Mouse (Mus musculus): ENCODE measurements at regions not wholly inside any gene's neighbourhood (a gene's known extent, or its start where the extent isn't known, plus 50 kb on each side); places are given as distances from the start of the nearest gene placed in this dataset.
"Not testable (repeated sequence)": the region's sequence is repeated elsewhere in the genome, so short reads cannot be mapped to it uniquely, and the experiment has no call there.

DNA sequence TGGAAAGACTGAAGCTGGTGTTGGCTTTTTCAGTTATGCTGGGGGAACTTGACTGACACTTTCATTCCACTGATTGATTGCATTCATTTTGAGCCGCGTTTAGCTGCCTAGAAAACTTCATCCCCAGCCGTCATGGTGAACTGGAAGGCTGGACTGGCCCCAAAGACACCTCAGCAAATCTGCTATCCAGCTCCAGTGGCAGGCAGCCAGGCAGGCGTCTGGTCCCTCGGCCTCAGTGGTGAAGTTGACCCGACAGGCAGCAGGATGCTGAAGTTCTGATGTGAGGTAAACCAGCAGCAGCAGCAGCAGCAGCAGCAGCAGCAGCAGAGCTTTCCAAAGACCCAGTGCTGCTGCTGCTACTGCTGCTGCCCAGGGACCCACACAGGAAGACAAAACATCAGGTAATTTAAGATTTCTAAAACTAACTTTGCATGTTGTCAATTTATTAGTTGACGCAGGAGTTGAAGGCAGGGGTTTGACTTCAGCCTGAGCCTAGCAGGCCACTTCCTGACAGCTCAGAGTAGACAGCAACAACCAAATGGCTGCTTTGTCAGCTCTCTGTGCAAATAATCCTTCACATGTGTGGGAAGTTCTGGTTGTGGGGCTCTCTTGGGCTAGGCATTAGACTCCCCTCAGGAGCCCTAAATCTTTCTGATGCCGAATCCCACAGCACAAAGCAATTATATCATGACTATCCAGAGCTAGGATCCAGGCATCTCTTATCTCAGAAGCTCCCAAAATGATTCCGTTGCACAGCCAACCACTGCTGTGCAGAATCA is 200.4 kb upstream of the Nhs start:
- no peak overlapping the region for H3K4me3 ChIP-seq
- DNase-seq, result peak; percentile 51
- H3K27ac ChIP-seq, result no peak overlapping the region
- intact Hi-C loops (cut with DNase I), result no loop called here
- TF ChIP-seq CTCF (IDR thresholded peaks at IDR 0.05), result no peak

DNA sequence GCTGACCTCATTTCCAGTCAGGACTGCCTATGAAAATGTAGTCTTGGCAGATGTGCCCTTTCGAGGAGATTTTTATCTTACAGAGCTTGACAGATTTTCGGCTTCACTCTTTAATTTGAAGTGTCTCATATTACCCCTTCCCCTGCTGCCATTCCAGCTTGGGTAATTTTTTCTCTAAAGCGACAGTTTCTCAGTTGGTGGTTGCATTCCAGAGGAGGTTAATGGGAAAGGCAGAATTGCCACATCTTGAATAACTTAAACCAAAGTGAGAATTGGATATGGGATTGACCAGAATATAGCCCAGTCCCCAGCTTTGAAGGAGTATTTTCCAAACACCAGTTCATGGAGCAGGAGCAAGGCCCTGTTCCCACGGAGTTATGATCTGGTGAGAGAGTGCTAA is 188.8 kb upstream of the Nhs start:
- Histone ChIP-seq H3K27ac (no peak overlapping the region), H3K4me3 (no peak overlapping the region)
- DNase-seq, result no peak
- intact Hi-C loops (cut with DNase I), result no loop called here
- no peak for TF ChIP-seq CTCF (IDR thresholded peaks at IDR 0.05)

DNA sequence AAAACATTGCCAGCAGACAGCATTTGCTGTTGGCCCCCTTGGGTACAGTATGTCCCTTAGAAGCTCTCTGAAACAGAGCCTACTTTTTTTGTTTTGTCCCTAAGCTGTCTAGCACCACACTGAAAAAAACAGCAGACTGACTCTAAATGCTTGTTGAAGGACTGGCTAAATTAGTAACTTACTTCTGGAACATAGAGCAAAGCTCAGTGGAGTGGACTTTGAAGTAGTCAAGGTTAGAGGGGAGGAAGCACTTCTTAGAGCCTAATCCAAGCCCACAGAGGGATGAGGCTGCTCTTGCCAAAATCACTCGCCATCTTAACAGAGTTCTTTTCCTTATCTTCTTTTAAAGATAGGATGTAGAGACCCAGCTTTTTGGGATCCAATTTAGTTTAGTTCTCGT is 188.4 kb upstream of the Nhs start:
- intact Hi-C loops (cut with DNase I), result no loop called here
- Histone ChIP-seq H3K4me3 (no peak overlapping the region), H3K27ac (no peak overlapping the region)
- DNase-seq, result no peak
- no peak for TF ChIP-seq CTCF (IDR thresholded peaks at IDR 0.05)

DNA sequence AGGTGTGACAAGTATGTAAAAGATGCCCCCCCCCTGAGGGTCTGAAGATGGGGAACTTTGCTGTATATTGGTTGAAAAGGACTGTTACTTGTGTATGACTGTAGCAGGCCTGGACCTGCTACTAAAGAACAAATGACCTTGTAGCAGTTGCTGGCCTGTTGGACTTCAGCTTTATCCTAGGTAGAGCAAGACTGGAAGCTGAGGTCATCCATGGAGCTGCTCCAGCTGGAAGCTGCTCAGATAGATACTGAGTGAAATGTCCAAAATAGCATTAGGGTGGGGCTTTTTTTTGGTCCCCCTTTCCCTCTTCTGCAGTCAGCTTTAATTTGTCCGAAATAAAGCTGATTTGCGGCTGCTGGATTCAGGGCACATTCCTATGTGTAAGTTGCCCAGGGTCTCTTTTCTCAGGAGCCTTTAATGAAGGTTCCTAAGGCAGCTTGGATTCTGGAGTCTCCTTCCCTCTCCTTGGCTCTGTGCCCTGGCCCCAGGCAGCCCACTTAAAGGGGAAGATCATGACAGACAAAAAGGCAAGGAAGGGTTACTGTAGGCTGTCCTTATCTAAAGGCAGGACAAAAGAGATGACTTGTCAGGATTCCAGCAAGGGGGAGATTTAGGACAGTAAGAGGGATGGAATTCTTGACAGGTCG is 186.1 kb upstream of the Nhs start:
- DNase-seq, result peak; percentile 15
- no peak overlapping the region for H3K4me3 ChIP-seq
- H3K27ac ChIP-seq, result no peak overlapping the region
- TF ChIP-seq CTCF (IDR thresholded peaks at IDR 0.05), result no peak
- intact Hi-C loops (cut with DNase I), result no loop called here

DNA sequence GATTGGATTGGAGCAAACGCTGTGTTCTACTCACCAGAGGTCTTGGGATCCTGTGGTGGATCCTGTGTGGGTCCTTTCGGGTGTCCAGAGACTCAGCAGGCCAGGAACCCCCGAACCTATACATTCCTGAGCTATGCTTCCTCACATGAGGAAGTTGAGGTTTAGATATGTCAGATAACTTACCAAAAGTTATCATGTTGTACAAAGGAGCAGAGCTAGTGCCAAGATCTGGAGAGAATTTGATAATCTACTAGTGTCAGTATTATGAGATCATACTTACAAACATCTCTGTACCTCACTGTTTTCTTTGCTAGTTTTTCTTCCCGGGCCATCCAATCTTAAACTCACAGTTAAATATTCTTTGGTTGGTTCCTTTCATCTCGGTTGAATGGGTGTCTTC is 172.6 kb upstream of the Nhs start:
- DNase-seq, result no peak
- intact Hi-C loops (cut with DNase I), result no loop called here
- TF ChIP-seq CTCF (IDR thresholded peaks at IDR 0.05), result no peak

DNA sequence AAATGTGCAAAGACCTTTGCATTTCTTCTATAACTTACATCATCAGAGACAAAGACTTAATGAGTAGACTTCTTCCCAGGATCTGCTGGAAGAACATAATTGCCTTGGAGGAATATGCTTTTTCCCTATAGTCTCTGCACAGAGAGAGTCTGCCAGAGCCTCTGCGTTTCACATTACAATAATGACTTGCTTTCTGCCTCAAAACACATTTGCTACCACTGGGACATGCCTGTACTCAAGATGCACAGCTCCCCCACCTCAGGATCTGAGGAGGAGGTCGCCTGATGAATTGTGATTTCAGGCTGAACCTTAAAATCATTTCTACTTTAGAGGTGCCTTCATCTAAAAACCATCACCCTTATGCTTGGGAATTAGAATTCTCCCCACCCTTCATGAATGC is 148.1 kb upstream of the Nhs start:
- TF ChIP-seq CTCF (IDR thresholded peaks at IDR 0.05), result no peak
- no peak overlapping the region for H3K27ac ChIP-seq
- H3K4me3 ChIP-seq, result no peak overlapping the region
- no peak for DNase-seq
- intact Hi-C loops (cut with DNase I), result no loop called here

More for the DNA sequence above, 172.6 kb upstream of the Nhs start:
- Histone ChIP-seq H3K4me3 (no peak overlapping the region), H3K27ac (no peak overlapping the region)

DNA sequence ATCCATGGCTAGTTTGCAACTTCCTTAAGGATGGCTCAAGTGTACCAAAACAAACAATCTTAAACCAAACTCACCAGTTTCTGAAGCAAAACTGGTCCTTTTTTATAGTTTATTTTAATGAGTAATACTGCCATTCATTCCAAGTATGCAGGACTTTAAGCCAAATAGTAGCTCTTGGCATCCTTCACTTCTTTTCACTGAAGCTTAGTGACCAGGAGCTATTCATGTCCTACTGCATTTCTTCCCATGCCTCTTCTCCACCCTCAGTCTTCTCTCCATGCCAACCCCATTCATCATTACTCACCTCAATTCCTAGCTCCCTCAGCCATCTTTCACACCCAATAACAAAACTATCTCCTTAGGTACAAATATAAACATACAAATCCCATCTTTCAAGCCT is 144.6 kb upstream of the Nhs start:
- no peak overlapping the region for H3K4me3 ChIP-seq
- H3K27ac ChIP-seq, result no peak overlapping the region
- no peak for TF ChIP-seq CTCF (IDR thresholded peaks at IDR 0.05)
- intact Hi-C loops (cut with DNase I), result no loop called here
- no peak for DNase-seq

DNA sequence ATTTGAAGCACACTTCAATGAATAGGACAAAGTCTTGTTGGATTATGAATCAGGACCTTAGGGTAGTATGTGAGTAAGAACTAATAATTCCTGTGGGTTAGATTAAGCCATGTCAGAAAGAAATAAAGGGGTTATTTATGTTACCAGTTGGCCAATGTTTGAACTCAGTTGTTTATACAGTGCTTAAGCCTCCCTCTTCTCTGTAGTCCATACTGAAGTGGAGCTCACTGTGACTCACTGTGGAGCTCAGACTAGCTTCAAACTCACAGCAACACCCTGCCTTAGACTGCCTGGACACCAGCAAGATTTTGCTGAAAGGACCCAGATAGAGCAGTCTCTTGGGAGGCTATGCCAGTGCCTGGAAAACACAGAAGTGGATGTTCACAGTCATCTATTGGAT is 143.3 kb upstream of the Nhs start:
- DNase-seq, result no peak
- no peak for TF ChIP-seq CTCF (IDR thresholded peaks at IDR 0.05)
- intact Hi-C loops (cut with DNase I), result no loop called here
- Histone ChIP-seq H3K4me3 (no peak overlapping the region), H3K27ac (no peak overlapping the region)

DNA sequence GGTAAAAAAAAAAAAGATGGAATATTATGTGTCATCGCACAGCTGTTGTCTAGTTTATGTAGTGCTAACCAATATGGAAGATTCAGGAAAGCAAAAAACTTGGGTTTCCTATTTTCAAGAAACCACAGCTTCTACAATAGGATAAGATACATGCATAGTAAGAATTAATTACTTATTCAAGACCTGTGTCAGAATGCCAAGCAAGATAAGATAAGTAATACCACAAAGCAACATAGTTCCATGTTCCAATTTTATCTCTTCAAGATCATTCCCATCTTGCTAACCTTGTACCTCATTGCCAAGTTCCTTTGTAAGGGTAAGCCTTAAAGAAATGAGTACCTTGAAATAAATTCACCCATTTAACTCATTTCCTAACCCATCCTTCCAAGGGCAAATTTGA is 131.7 kb upstream of the Nhs start:
- no peak overlapping the region for H3K4me3 ChIP-seq
- H3K27ac ChIP-seq, result no peak overlapping the region
- intact Hi-C loops (cut with DNase I), result no loop called here
- DNase-seq, result no peak
- no peak for TF ChIP-seq CTCF (IDR thresholded peaks at IDR 0.05)

DNA sequence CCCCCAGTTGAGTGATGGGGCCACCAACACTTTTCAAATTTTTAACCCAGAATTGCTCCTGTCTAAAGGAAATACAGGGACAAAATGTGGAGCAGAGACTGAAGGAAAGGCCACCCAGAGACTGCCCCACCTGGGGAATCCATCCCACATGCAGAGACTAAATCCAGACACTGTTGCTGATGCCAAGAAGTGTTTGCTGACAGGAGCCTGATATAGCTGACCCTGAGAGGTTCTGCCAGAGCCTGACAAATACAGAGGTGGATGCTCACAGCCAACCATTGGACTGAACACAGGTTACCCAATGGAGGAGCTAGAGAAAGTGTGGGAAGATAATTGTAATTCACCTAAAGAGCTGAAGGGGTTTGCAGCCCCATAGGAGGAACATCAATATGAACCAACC is 126.6 kb upstream of the Nhs start:
- H3K4me3 ChIP-seq; intact Hi-C loops (cut with DNase I); DNase-seq; H3K27ac ChIP-seq: not testable (repeated sequence)

DNA sequence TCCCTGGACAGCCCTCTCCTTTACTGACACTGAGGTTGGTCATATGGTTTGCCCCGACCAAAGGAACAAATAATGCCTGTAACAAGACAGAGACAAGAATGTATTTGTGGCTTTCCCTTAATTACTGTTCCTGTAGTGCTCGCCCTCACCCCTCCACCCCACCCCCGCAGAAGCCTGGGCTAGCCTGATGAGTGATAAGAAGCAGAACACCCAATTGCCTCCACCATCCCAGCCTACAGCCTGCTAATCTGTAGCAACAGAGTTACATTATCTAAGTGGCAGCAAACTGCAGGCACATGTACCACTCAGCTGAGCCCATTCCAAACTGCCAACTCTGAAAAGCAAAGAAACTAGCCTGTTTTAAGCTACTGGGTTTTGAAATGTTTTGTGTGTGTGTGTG is 124.7 kb upstream of the Nhs start:
- TF ChIP-seq CTCF (IDR thresholded peaks at IDR 0.05), result no peak
- no peak overlapping the region for H3K4me3 ChIP-seq
- H3K27ac ChIP-seq, result no peak overlapping the region
- DNase-seq, result no peak
- intact Hi-C loops (cut with DNase I), result no loop called here

DNA sequence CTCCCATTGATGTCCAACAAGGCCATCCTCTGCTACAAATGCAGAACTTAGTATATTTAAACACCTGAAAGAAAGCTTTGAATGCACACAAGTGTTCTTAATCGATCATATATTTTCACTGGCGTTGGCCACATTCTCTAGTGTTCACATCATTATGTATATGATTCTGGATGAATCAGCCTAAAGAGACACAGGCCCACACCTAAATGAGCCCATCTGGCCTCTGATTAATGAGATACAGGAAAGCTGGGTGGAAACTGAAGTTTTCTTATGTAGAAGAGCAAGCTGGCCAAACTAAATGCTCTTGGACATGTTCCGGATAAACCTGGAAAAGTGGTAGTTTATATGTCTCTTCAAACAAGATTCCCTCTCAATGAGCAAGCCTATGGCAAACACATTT is 123.2 kb upstream of the Nhs start:
- no peak overlapping the region for H3K27ac ChIP-seq
- intact Hi-C loops (cut with DNase I), result no loop called here
- TF ChIP-seq CTCF (IDR thresholded peaks at IDR 0.05), result no peak
- no peak for DNase-seq
- H3K4me3 ChIP-seq, result no peak overlapping the region

DNA sequence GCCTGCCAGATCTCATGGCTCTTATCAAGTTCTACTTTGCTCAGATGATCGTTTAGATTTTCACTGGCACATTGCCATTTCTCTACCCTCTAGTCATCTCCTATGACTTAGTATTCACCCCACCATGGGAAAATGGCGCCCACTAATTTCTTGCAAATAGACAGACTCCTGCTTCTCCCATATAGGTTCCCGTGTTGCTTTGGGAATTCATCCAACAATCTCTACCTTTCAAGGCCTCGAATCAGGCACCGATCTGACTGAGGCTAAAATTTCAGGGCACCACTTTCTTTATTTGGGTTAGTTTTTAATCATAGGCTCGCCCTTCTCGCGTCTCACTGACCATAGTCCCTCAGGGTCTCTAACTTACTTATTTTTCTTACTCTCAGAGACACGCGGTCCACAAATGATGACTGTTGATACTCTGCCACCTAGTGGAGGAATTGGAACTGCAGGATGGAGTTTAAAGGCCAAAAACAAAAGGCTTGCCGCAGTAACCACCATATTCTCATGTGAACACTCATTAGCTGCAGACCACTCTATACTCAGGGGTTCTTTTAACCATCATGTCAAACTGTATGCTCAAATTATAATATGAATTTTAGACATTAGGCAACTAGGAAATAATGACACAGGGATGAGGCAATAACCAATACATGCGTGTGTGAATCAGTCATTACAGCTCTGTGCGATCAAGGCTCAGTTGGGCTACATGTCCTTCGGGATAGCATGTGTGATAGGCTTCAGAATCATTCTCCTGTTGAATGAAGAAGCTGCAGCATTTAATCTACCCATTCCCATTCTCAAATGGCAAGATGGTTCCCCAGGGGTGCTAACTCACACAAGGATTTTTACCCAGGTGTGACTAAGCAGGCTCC is 119.5 kb upstream of the Nhs start:
- H3K4me3 ChIP-seq, result peak overlapping the region; percentile 45
- H3K27ac ChIP-seq, result no peak overlapping the region
- DNase-seq, result peak; percentile 19
- TF ChIP-seq CTCF (IDR thresholded peaks at IDR 0.05), result peak; percentile 77
- intact Hi-C loops (cut with DNase I), result loop anchor here (2.0 to 10.0 kb wide), 2 partner anchors 124 to 404 kb away; partner anchors contain the start of gene Nhs
